Mouse (Mus musculus) limb, embryonic 11.5 days (tissue): ENCODE measurements around the gene Abhd2. TPM values are rescaled to one million over a fixed set of nuclear protein-coding genes. Genes with fewer than 3 reads are reported as not detected.
A peak's percentile ranks its signal among the peaks of the same experiment; 100 is the strongest.

Source experiments
- ATAC-seq: fragments of 200-750 bp; cut with Nextera tagmentation; 2 replicates; pipeline ENCODE4 v1.8.0; 2017; ENCODE audit warnings: low read depth; ENCODE audit not compliant: insufficient number of reproducible peaks, low FRiP score, low TSS enrichment
- DNase-seq: peaks from one replicate; pipeline ENCODE4 v3.0.0-alpha.2; 2015; ENCODE audit warnings: low spot score
- H3K27ac ChIP-seq: fragments of 300-500 bp; sonication (generic); replicated peaks from 2 replicates; pipeline ENCODE4 v1.5.1; 2014; ENCODE audit warnings: low read depth, mild to moderate bottlenecking, low read length
- H3K27me3 ChIP-seq: fragments of 300-500 bp; sonication (generic); 2 replicates; pipeline ENCODE4 v1.6.1; 2014; ENCODE audit warnings: mild to moderate bottlenecking, low read length, mixed read lengths; ENCODE audit not compliant: control insufficient read depth, insufficient read depth
- H3K36me3 ChIP-seq: fragments of 300-500 bp; sonication (generic); 2 replicates; pipeline ENCODE4 v1.6.1; 2014; ENCODE audit warnings: mild to moderate bottlenecking, low read length, moderate library complexity, mixed read lengths; ENCODE audit not compliant: control insufficient read depth, insufficient read depth
- H3K4me1 ChIP-seq: fragments of 300-500 bp; sonication (generic); 2 replicates; pipeline ENCODE4 v1.6.1; 2014; ENCODE audit warnings: low read length, mixed read lengths; ENCODE audit not compliant: control insufficient read depth, insufficient read depth
- H3K4me2 ChIP-seq: fragments of 300-500 bp; sonication (generic); 2 replicates; pipeline ENCODE4 v1.6.1; 2014; ENCODE audit warnings: low read depth, mild to moderate bottlenecking, moderate library complexity; ENCODE audit not compliant: severe bottlenecking
- H3K4me3 ChIP-seq: fragments of 300-500 bp; sonication (generic); 2 replicates; pipeline ENCODE4 v1.5.1; 2014; ENCODE audit warnings: low read depth, low read length
- H3K9ac ChIP-seq: fragments of 300-500 bp; sonication (generic); 2 replicates; pipeline ENCODE4 v1.6.1; 2014; ENCODE audit warnings: mild to moderate bottlenecking, low read length
- H3K9me3 ChIP-seq: fragments of 300-500 bp; sonication (generic); 2 replicates; pipeline ENCODE4 v1.6.1; 2016; ENCODE audit warnings: low read length; ENCODE audit not compliant: control insufficient read depth
- WGBS: fragments of 180-500 bp; shearing (Covaris S2); extraction: QIAGEN DNeasy Blood & Tissue Kit; methylation state at CpG from one replicate; pipeline ENCODE4 v1.1.7; 2014; 5-methylcytosine and 5-hydroxymethylcytosine counted together
- polyA plus RNA-seq: library from polyadenylated mRNA; unstranded; fragments of >200 nt; fragmentation: Nextera tagmentation; extraction: Ambion mirVana; gene quantifications from 2 replicates; pipeline ENCODE4 v1.2.1, GENCODE M21; 2014

The Abhd2 gene
- polyA plus RNA-seq, 1 experiment from 2014 or later: 8.8 TPM

- no peak overlapping the region for H3K4me2 ChIP-seq
- H3K36me3 ChIP-seq: no peaks in the 10 kb centered on the region
- WGBS: 70% methylated on average over 10 of the region's 10 CpGs
- no peak overlapping the region for H3K27ac ChIP-seq
- ATAC-seq: no peak
- no peaks in the 10 kb centered on the region for H3K9me3 ChIP-seq
- H3K27me3 ChIP-seq: no peaks in the 10 kb centered on the region
- no peak overlapping the region for H3K9ac ChIP-seq
- no peaks in the 10 kb centered on the region for H3K4me1 ChIP-seq
- no peak overlapping the region for H3K4me3 ChIP-seq
- no peak for DNase-seq
These were observed 30.9 kb upstream of the Abhd2 start for GRCm38 (mm10) chr7:79241931-79242625.

DNA sequence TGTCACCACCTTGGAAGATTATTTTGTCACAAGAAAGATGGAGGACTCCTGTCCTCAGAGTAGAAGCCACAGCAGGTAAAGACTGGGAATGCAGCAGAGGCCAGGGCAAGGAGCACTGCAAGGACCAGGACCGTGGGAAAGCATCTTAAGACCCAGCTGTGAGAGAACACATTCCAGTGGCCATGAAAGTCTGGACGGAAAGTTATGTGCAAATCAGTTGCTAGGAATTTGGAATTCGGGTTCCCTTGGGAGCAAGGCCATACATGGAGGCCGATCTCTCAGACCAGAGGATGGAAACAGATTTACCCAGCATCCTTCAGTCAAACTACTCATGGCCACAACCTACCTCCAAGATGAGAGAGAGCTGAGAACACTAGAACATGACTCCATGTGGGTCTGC, 29.8 kb upstream of the Abhd2 start:
- WGBS: 77% methylated on average over 4 of the region's 4 CpGs

GRCm38 (mm10) chr7:79246039-79246670, 26.8 kb upstream of the Abhd2 start:
- H3K36me3 ChIP-seq: no peaks in the 10 kb centered on the region
- H3K9ac ChIP-seq: no peak overlapping the region
- H3K9me3 ChIP-seq: no peaks in the 10 kb centered on the region
- H3K4me3 ChIP-seq: no peak overlapping the region
- H3K27ac ChIP-seq: no peak overlapping the region
- peak; percentile 84 for DNase-seq
- WGBS: 15% methylated on average over 18 of the region's 18 CpGs
- H3K4me2 ChIP-seq: peak overlapping the region; percentile 33; the same call in 1 of the 2 replicates
- peak; percentile 46; the same call in 1 of the 2 replicates for ATAC-seq
- H3K27me3 ChIP-seq: no peaks in the 10 kb centered on the region
- no peaks in the 10 kb centered on the region for H3K4me1 ChIP-seq

More for the DNA sequence above, 29.8 kb upstream of the Abhd2 start:
- Histone ChIP-seq H3K9me3 (no peaks in the 10 kb centered on the region), H3K9ac (no peak overlapping the region), H3K36me3 (no peaks in the 10 kb centered on the region), H3K27me3 (no peaks in the 10 kb centered on the region), H3K27ac (no peak overlapping the region), H3K4me1 (no peaks in the 10 kb centered on the region), H3K4me2 (no peak overlapping the region), H3K4me3 (no peak overlapping the region)
- DNase-seq (no peak), ATAC-seq (no peak)

- no peaks in the 10 kb centered on the region for H3K36me3 ChIP-seq
- DNase-seq (no peak), ATAC-seq (no peak)
- H3K9ac ChIP-seq: no peak overlapping the region
- no peak overlapping the region for H3K4me2 ChIP-seq
- no peaks in the 10 kb centered on the region for H3K9me3 ChIP-seq
- no peak overlapping the region for H3K27ac ChIP-seq
- no peaks in the 10 kb centered on the region for H3K4me1 ChIP-seq
- WGBS: 67% methylated on average over 1 of the region's 1 CpGs
- no peak overlapping the region for H3K4me3 ChIP-seq
- H3K27me3 ChIP-seq: no peaks in the 10 kb centered on the region
These were observed 25.6 kb upstream of the Abhd2 start for GRCm38 (mm10) chr7:79247408-79247807.

DNA sequence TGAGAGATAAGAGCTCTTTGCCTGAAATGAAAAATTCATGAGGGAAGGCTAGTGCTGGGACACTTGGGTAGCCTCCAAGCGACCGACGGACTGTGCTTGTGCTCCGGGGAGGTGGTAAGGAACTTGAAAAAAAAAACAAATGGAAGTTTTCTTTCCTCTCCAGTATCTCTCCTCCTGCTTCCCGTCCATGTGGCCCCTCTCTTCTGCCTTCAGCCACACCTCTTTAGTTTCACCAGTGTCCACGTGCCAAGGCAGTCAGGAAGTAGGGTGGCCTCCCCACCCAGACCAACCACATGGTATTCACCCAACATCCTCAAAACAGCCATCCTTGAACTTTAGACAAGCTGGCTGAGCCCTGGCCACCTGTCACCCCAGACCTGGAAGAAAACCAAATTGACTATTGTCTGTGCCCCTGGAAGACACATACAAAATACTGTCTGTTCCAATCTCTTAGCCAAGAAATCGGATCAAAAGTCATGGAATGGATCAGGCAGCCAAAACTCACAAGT, 25.1 kb upstream of the Abhd2 start:
- WGBS: 71% methylated on average over 7 of the region's 7 CpGs
- Histone ChIP-seq H3K4me1 (no peaks in the 10 kb centered on the region), H3K27ac (no peak overlapping the region), H3K4me2 (no peak overlapping the region), H3K9me3 (no peaks in the 10 kb centered on the region), H3K9ac (no peak overlapping the region), H3K36me3 (no peaks in the 10 kb centered on the region), H3K27me3 (no peaks in the 10 kb centered on the region), H3K4me3 (no peak overlapping the region)
- no peak for DNase-seq
- ATAC-seq: no peak

DNA sequence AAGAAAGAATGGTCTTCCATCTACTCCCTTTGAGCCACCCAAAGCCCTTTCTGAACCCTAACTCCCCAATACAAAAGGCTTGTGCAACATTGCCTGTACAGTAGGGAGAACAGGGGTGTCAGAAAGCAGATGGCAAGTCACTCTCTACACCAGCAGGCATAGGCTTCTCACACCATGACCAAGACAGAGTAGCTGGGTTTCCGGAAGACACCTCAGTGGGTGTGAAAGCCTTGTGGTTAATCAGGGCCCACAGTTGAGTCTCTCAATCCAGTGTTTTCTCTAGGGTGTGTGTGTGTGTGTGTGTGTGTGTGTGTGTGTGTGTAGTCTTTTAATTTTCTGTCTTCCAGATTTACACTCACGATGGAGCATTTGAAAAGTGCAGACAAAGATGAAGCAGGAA, 23.4 kb upstream of the Abhd2 start:
- no peaks in the 10 kb centered on the region for H3K4me1 ChIP-seq
- H3K9me3 ChIP-seq: no peaks in the 10 kb centered on the region
- H3K27me3 ChIP-seq: no peaks in the 10 kb centered on the region
- H3K4me2 ChIP-seq: no peak overlapping the region
- no peak overlapping the region for H3K4me3 ChIP-seq
- no peak overlapping the region for H3K9ac ChIP-seq
- WGBS: 90% methylated on average over 2 of the region's 2 CpGs
- no peak for DNase-seq
- no peak for ATAC-seq
- H3K36me3 ChIP-seq: no peaks in the 10 kb centered on the region
- no peak overlapping the region for H3K27ac ChIP-seq

DNA sequence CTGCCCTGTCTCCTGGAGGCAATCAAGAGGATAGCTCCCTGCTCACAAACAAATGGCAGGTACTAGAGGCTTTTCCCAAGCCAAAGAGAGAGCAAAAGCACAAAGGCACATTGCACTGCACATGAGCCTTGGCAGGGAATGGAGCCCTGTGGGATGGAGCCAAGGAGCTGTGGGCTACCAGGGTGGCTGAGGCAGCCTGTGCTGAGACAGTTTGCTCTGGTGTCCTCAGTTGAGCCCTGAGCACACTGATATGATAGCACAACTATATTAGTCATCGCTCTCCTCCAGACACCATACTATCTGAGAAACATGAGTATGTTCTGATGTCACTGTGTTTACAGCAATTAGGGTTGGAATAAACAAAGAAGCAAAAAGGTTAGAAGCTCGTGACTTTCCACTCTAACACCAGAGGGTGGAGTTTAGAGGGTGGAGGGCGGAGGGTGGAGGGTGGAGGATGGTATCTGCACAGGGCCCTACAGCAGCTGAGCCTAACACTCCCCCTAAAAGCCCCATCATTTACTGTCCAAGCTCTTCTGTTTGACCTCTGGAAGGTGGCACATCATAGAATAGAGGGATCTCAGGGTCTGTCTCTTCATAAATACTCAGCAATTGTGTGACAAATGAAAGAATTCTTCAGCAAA, 18.6 kb upstream of the Abhd2 start:
- H3K36me3 ChIP-seq: no peaks in the 10 kb centered on the region
- H3K27ac ChIP-seq: no peak overlapping the region
- no peaks in the 10 kb centered on the region for H3K4me1 ChIP-seq
- H3K4me3 ChIP-seq: no peak overlapping the region
- WGBS: 80% methylated on average over 3 of the region's 3 CpGs
- H3K27me3 ChIP-seq: no peaks in the 10 kb centered on the region
- no peak overlapping the region for H3K9ac ChIP-seq
- no peak overlapping the region for H3K4me2 ChIP-seq
- H3K9me3 ChIP-seq: no peaks in the 10 kb centered on the region
- no peak for ATAC-seq
- DNase-seq: no peak

DNA sequence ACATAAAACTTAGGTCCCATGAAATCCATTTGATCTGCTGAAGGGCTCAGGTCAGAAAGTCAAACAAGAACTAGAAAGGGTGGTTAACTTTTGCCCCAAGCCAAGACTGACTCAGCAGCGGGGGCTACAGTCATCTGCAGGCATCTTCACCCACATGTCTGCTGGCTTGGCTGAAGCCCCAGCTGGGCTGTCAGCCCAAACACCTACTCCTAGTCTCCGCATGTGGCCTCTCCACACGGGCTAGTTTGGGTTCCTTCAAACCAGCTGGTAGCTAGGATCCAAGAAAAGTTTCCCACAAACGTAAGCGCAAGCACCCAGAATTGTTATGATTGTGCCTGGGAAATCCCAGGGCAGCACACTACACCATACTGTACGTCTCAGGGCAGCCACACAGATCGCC, 17.6 kb upstream of the Abhd2 start:
- DNase-seq (no peak), ATAC-seq (no peak)
- Histone ChIP-seq H3K27me3 (no peaks in the 10 kb centered on the region), H3K4me3 (no peak overlapping the region), H3K9ac (no peak overlapping the region), H3K27ac (no peak overlapping the region), H3K4me1 (no peaks in the 10 kb centered on the region), H3K9me3 (no peaks in the 10 kb centered on the region), H3K4me2 (no peak overlapping the region), H3K36me3 (no peaks in the 10 kb centered on the region)
- WGBS: 88% methylated on average over 7 of the region's 7 CpGs
